Mouse (Mus musculus): ENCODE data around the gene Sdf2.

GRCm38 (mm10) chr11:78256618-78257017 is 11.1 kb downstream of the Sdf2 start:
- TF ChIP-seq CTCF (IDR thresholded peaks at IDR 0.05; ENCODE audit: low read depth) (peak; percentile 34; the same call in 1 of the 2 replicates), EP300 (IDR thresholded peaks at IDR 0.05; ENCODE audit: low read depth) (no peak)
